22 mouse cellular contexts compared by ENCODE assay signal in the genomic region with DNA sequence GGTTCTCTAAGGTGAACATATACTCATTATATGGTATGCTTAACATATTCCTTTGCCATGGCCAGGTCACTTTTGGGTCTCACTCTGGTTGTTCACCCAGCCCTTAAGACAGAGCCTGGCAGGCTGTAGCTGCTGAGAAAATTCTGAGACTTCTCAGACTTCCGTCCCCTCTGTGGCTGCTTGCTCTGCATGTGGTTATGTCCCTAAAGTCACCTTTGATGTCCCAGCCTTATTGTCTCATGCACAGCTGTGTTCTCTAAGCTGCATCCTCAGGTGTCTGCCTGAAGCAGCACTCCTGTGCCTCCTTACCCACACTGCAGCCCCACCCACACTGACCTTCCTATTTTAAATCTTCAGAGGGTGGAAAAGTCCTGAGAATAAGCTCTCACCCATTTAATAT.
DNase-seq lines count a peak whose midpoint lies in the region; ATAC-seq lines count a peak whose summit lies in the region.
"Had no signal": no experiment of that assay in that cellular context is flagged by ENCODE, and none has a peak within 500 bp of the region (broad histone marks: within the 10 kb centered on the region; RNA-seq: fewer than 3 reads in every experiment).

No protein-coding gene starts in this region.

- ATAC-seq in heart, embryonic 15.5 days (replicated peaks; ENCODE audit: insufficient number of reproducible peaks, insufficient read depth, low FRiP score, low read depth): 0 out of 2 replicates have a peak, but pooled peaks have one; percentile 31
- no peak for ATAC-seq in heart, embryonic 12.5 days (ENCODE audit: insufficient number of reproducible peaks, low FRiP score)
- no peak for ATAC-seq in granulocyte monocyte progenitor cell, adult 5-6 weeks (replicated peaks; ENCODE audit: poor library complexity, severe bottlenecking)
- ATAC-seq: activated CD4-positive, CD25-positive, alpha-beta regulatory T cell, adult 4 months; forebrain, embryonic 13.5 days; forebrain, embryonic 16.5 days had no signal

- H3K27me3 ChIP-seq in heart, embryonic 15.5 days: no peaks in the 10 kb centered on the region
- no peaks in the 10 kb centered on the region for H3K27me3 ChIP-seq in heart, embryonic 12.5 days (replicated peaks)
- H3K27me3 ChIP-seq: forebrain, embryonic 13.5 days; heart, embryonic 13.5 days; hindbrain, embryonic 12.5 days; hindbrain, embryonic 15.5 days had no signal

- no peak overlapping the region for H3K9ac ChIP-seq in heart, embryonic 15.5 days
- H3K9ac ChIP-seq in heart, embryonic 12.5 days: no peak overlapping the region
- H3K9ac ChIP-seq: forebrain, embryonic 13.5 days; heart, embryonic 13.5 days; hindbrain, embryonic 12.5 days; hindbrain, embryonic 15.5 days had no signal

- no peaks in the 10 kb centered on the region for H3K4me1 ChIP-seq in heart, embryonic 15.5 days (replicated peaks)
- no peaks in the 10 kb centered on the region for H3K4me1 ChIP-seq in heart, embryonic 12.5 days (replicated peaks)
- H3K4me1 ChIP-seq: forebrain, embryonic 10.5 days; heart, embryonic 13.5 days had no signal

- no peak overlapping the region for H3K4me3 ChIP-seq in heart, embryonic 15.5 days
- H3K4me3 ChIP-seq in heart, embryonic 12.5 days: no peak overlapping the region
- H3K4me3 ChIP-seq: forebrain, embryonic 10.5 days; forebrain, embryonic 13.5 days; heart, embryonic 13.5 days; hindbrain, embryonic 12.5 days; hindbrain, embryonic 15.5 days had no signal

- no peaks in the 10 kb centered on the region for H3K36me3 ChIP-seq in heart, embryonic 15.5 days
- H3K36me3 ChIP-seq in heart, embryonic 12.5 days: no peaks in the 10 kb centered on the region
- H3K36me3 ChIP-seq: forebrain, embryonic 10.5 days; heart, embryonic 13.5 days; hindbrain, embryonic 12.5 days; hindbrain, embryonic 15.5 days had no signal

- 88% methylated on average over 1 of the region's 1 CpGs for WGBS in heart, embryonic 15.5 days
- 79% methylated on average over 1 of the region's 1 CpGs for WGBS in heart, embryonic 12.5 days

- no peaks in the 10 kb centered on the region for H3K9me3 ChIP-seq in heart, embryonic 15.5 days (replicated peaks)
- H3K9me3 ChIP-seq in heart, embryonic 12.5 days (replicated peaks): no peaks in the 10 kb centered on the region
- H3K9me3 ChIP-seq: forebrain, embryonic 10.5 days; forebrain, embryonic 13.5 days; heart, embryonic 13.5 days; hindbrain, embryonic 12.5 days; hindbrain, embryonic 15.5 days had no signal

- DNase-seq in thymus, postnatal 14 days: peak; percentile 54
- peak; percentile 15 for DNase-seq in thymus, postnatal 4 days
- no peak for DNase-seq in embryo, embryonic 10 days (ENCODE audit: low spot score)
- DNase-seq: adrenal gland, adult 8-10 months; adrenal gland, postnatal 25 days; cerebellum, adult 11-12 months; cerebellum, adult 8-10 months; cerebellum, postnatal 10 days; cerebellum, postnatal 36 days; gastrocnemius, postnatal 10 days; gastrocnemius, postnatal 36 days; heart, adult 11 months had no signal

- H3K4me2 ChIP-seq in heart, embryonic 15.5 days: no peak overlapping the region
- H3K4me2 ChIP-seq in heart, embryonic 12.5 days: no peak overlapping the region
- H3K4me2 ChIP-seq: forebrain, embryonic 13.5 days; heart, embryonic 13.5 days; hindbrain, embryonic 12.5 days; hindbrain, embryonic 15.5 days had no signal

- H3K27ac ChIP-seq in heart, embryonic 15.5 days: no peak overlapping the region
- H3K27ac ChIP-seq in heart, embryonic 12.5 days (ENCODE audit: poor library complexity, severe bottlenecking): no peak overlapping the region
- H3K27ac ChIP-seq: forebrain, embryonic 10.5 days; forebrain, embryonic 13.5 days; heart, embryonic 13.5 days; hindbrain, embryonic 12.5 days; hindbrain, embryonic 15.5 days had no signal
